Mouse (Mus musculus): ENCODE measurements around the gene Atxn7l3. TPM values are rescaled to one million over a fixed set of nuclear protein-coding genes. Genes with fewer than 3 reads are reported as not detected.
A peak's percentile ranks its signal among the peaks of the same experiment; 100 is the strongest.

Gene Atxn7l3
- polyA plus RNA-seq, 1 experiment from 2014 or later, result 20.8 TPM

DNA sequence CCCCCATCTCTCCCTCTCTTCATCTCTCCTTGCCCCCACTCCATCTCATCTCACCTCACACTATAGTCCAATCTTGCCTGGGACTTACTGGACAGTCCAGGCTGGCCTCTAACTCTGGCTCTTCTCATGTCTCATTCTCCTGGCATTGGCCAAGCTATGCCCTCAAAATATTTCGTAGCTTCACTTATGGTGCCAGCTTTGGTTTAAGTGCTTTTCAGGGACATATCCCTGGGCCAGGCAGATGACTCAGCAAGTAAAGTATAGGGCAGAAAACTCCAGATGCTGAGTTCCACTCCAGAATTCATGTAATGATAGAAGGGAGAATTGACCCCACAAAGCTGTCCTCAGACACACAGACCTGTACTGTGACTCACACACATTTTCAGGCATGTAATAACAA lies 39.8 kb upstream of the Atxn7l3 start:
- Histone ChIP-seq H3K27ac (replicated peaks; ENCODE audit: low read depth, low read length) (no peak overlapping the region), H3K4me3 (ENCODE audit: low read depth, low read length) (no peak overlapping the region), H3K9me3 (ENCODE audit: control insufficient read depth, low read length) (no peaks in the 10 kb centered on the region), H3K4me2 (ENCODE audit: low read depth, low read length) (no peak overlapping the region), H3K36me3 (ENCODE audit: control insufficient read depth, insufficient read depth, low read length) (no peaks in the 10 kb centered on the region), H3K9ac (ENCODE audit: low read depth, low read length) (no peak overlapping the region), H3K4me1 (ENCODE audit: control insufficient read depth, insufficient read depth, low read length) (no peaks in the 10 kb centered on the region), H3K27me3 (replicated peaks; ENCODE audit: control insufficient read depth, insufficient read depth, low read length) (no peaks in the 10 kb centered on the region)
- DNase-seq (ENCODE audit: low spot score) (no peak), ATAC-seq (ENCODE audit: low read depth) (no peak)
- WGBS, result 79% methylated on average over 1 of the region's 1 CpGs

DNA sequence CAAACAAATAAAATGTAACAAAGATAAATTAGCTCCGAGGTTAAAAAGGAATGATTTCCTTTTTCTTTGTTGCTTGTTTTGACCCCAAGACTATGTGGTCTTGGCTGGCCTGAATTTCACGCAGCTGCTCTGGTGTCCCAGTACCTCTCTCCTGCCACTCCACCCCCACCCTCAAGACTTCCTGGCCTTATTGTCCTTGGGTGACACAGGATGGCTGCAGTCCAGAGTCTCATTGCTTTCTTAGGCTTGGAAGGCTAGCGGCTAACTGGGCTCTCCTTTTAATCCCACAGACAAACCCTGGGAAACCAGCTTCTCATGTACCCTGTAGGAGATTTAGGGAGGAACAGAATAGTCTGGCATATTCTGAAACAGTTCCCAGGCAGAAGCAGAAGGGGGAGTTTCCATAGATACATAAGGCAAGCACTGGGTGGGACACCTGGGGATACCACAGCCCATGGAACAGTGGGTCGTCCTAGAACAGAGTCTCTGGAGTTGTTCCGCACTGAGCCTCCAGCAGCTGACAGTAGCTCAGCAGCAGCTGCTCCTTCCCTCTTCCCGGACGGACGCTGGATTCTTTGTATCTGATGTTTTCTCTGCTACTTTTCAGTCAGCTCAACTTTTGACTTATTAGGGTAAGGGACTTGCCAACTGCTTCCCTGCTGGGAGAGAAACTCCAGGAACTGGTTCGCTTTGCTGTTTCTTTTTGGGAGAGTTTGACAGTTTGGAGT lies 38.7 kb upstream of the Atxn7l3 start:
- Histone ChIP-seq H3K27me3 (replicated peaks; ENCODE audit: control insufficient read depth, insufficient read depth, low read length) (no peaks in the 10 kb centered on the region), H3K9ac (ENCODE audit: low read depth, low read length) (0 out of 2 replicates have a peak overlapping the region, but pooled peaks have one; percentile 6), H3K4me3 (ENCODE audit: low read depth, low read length) (no peak overlapping the region), H3K4me2 (ENCODE audit: low read depth, low read length) (no peak overlapping the region), H3K4me1 (ENCODE audit: control insufficient read depth, insufficient read depth, low read length) (no peaks in the 10 kb centered on the region), H3K27ac (replicated peaks; ENCODE audit: low read depth, low read length) (no peak overlapping the region; the same call in 1 of the 2 replicates), H3K36me3 (ENCODE audit: control insufficient read depth, insufficient read depth, low read length) (no peaks in the 10 kb centered on the region), H3K9me3 (ENCODE audit: control insufficient read depth, low read length) (no peaks in the 10 kb centered on the region)
- DNase-seq (ENCODE audit: low spot score) (peak; percentile 57), ATAC-seq (ENCODE audit: low read depth) (no peak)
- WGBS, result 33% methylated on average over 9 of the region's 9 CpGs

DNA sequence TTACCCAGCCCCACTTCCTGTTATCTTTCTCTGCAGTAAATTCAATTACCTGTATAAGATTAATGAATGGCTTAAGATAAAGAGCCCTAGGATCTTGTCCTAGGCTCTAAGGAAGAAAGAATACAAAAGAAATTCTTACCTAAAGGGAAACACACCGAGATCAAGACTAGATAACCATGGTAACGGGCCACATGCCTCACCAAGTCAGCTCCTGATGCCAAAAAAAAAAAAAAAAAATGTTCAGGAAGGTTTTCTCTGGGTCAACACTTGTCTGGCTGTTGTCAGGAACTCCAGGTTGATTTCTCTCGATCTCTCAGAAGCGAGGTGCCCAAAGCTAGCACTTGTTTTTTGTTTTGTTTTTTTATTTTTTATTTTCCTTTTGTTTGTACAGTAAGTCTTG lies 37.6 kb upstream of the Atxn7l3 start:
- no peak overlapping the region for H3K9ac ChIP-seq (ENCODE audit: low read depth, low read length)
- 61% methylated on average over 4 of the region's 4 CpGs for WGBS

DNA sequence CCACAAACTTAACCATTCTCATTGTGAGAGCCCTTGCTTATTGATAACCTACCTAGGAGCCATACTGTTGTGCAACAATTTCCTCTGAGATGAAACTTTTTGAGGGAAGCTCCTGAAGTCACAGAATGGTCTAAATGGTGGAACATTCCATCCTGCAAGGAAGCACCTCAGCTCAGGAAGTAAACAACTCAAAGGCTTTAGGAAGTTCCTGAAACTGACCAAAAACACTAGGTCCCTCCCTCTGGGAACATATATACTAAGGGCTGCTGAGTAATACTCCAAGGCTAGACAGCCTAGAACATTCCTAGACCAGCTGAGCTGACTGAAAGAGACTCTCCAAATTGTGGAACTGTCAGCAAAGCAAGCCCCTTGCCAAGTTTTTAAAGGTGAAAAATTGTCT lies 36.6 kb upstream of the Atxn7l3 start:
- Histone ChIP-seq H3K4me2 (ENCODE audit: low read depth, low read length) (no peak overlapping the region), H3K27me3 (replicated peaks; ENCODE audit: control insufficient read depth, insufficient read depth, low read length) (no peaks in the 10 kb centered on the region), H3K4me3 (ENCODE audit: low read depth, low read length) (no peak overlapping the region), H3K4me1 (ENCODE audit: control insufficient read depth, insufficient read depth, low read length) (no peaks in the 10 kb centered on the region), H3K27ac (replicated peaks; ENCODE audit: low read depth, low read length) (no peak overlapping the region), H3K36me3 (ENCODE audit: control insufficient read depth, insufficient read depth, low read length) (no peaks in the 10 kb centered on the region), H3K9me3 (ENCODE audit: control insufficient read depth, low read length) (no peaks in the 10 kb centered on the region), H3K9ac (ENCODE audit: low read depth, low read length) (no peak overlapping the region)
- DNase-seq (ENCODE audit: low spot score) (no peak), ATAC-seq (ENCODE audit: low read depth) (no peak)

More for the DNA sequence above, 37.6 kb upstream of the Atxn7l3 start:
- no peaks in the 10 kb centered on the region for H3K36me3 ChIP-seq (ENCODE audit: control insufficient read depth, insufficient read depth, low read length)
- H3K9me3 ChIP-seq (ENCODE audit: control insufficient read depth, low read length), result no peaks in the 10 kb centered on the region
- DNase-seq (ENCODE audit: low spot score) (no peak), ATAC-seq (ENCODE audit: low read depth) (no peak)
- H3K27ac ChIP-seq (replicated peaks; ENCODE audit: low read depth, low read length), result no peak overlapping the region
- no peak overlapping the region for H3K4me2 ChIP-seq (ENCODE audit: low read depth, low read length)
- no peaks in the 10 kb centered on the region for H3K4me1 ChIP-seq (ENCODE audit: control insufficient read depth, insufficient read depth, low read length)
- H3K27me3 ChIP-seq (replicated peaks; ENCODE audit: control insufficient read depth, insufficient read depth, low read length), result no peaks in the 10 kb centered on the region
- H3K4me3 ChIP-seq (ENCODE audit: low read depth, low read length), result no peak overlapping the region

GRCm38 (mm10) chr11:102331806-102332205 lies 35.4 kb upstream of the Atxn7l3 start:
- H3K4me3 ChIP-seq (ENCODE audit: low read depth, low read length), result no peak overlapping the region
- no peak overlapping the region for H3K9ac ChIP-seq (ENCODE audit: low read depth, low read length)
- no peaks in the 10 kb centered on the region for H3K9me3 ChIP-seq (ENCODE audit: control insufficient read depth, low read length)
- H3K27me3 ChIP-seq (replicated peaks; ENCODE audit: control insufficient read depth, insufficient read depth, low read length), result no peaks in the 10 kb centered on the region
- no peaks in the 10 kb centered on the region for H3K36me3 ChIP-seq (ENCODE audit: control insufficient read depth, insufficient read depth, low read length)
- DNase-seq (ENCODE audit: low spot score) (no peak), ATAC-seq (ENCODE audit: low read depth) (no peak)
- no peak overlapping the region for H3K4me2 ChIP-seq (ENCODE audit: low read depth, low read length)
- WGBS, result 47% methylated on average over 4 of the region's 4 CpGs
- no peak overlapping the region for H3K27ac ChIP-seq (replicated peaks; ENCODE audit: low read depth, low read length)
- H3K4me1 ChIP-seq (ENCODE audit: control insufficient read depth, insufficient read depth, low read length), result no peaks in the 10 kb centered on the region

- ATAC-seq (ENCODE audit: low read depth), result no peak
- no peak overlapping the region for H3K27ac ChIP-seq (replicated peaks; ENCODE audit: low read depth, low read length)
Measured at GRCm38 (mm10) chr11:102330039-102330438, 33.6 kb upstream of the Atxn7l3 start.

DNA sequence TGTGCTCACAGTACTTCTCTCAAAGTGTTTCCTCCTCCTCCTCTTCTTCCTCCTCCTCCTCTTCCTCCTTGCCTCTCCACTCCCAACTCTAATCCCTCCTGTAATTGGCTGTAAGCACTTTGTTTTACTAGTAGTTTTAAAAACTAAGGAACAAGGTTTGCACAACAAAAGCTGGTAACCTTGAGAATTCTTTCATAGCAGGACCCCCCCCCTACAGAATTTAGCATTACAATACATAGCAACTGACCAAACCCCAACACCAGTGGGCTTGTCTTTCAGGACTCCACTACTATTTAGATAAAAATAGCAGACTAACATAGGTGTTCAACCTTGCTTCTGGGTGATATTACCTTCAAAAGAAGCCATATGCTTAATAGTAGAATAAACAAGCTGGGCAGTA lies 33.1 kb upstream of the Atxn7l3 start:
- H3K4me1 ChIP-seq (ENCODE audit: control insufficient read depth, insufficient read depth, low read length), result no peaks in the 10 kb centered on the region
- no peak overlapping the region for H3K9ac ChIP-seq (ENCODE audit: low read depth, low read length)
- H3K9me3 ChIP-seq (ENCODE audit: control insufficient read depth, low read length), result no peaks in the 10 kb centered on the region
- no peak overlapping the region for H3K4me3 ChIP-seq (ENCODE audit: low read depth, low read length)
- H3K27me3 ChIP-seq (replicated peaks; ENCODE audit: control insufficient read depth, insufficient read depth, low read length), result no peaks in the 10 kb centered on the region
- no peak for ATAC-seq (ENCODE audit: low read depth)
- no peaks in the 10 kb centered on the region for H3K36me3 ChIP-seq (ENCODE audit: control insufficient read depth, insufficient read depth, low read length)
- no peak overlapping the region for H3K27ac ChIP-seq (replicated peaks; ENCODE audit: low read depth, low read length)
- DNase-seq (ENCODE audit: low spot score), result no peak
- no peak overlapping the region for H3K4me2 ChIP-seq (ENCODE audit: low read depth, low read length)

More at GRCm38 (mm10) chr11:102330039-102330438, 33.6 kb upstream of the Atxn7l3 start:
- no peaks in the 10 kb centered on the region for H3K27me3 ChIP-seq (replicated peaks; ENCODE audit: control insufficient read depth, insufficient read depth, low read length)
- no peak overlapping the region for H3K4me2 ChIP-seq (ENCODE audit: low read depth, low read length)
- no peaks in the 10 kb centered on the region for H3K36me3 ChIP-seq (ENCODE audit: control insufficient read depth, insufficient read depth, low read length)
- DNase-seq (ENCODE audit: low spot score), result no peak
- no peak overlapping the region for H3K4me3 ChIP-seq (ENCODE audit: low read depth, low read length)
- 70% methylated on average over 3 of the region's 3 CpGs for WGBS
- H3K9me3 ChIP-seq (ENCODE audit: control insufficient read depth, low read length), result no peaks in the 10 kb centered on the region
- H3K4me1 ChIP-seq (ENCODE audit: control insufficient read depth, insufficient read depth, low read length), result no peaks in the 10 kb centered on the region
- H3K9ac ChIP-seq (ENCODE audit: low read depth, low read length), result no peak overlapping the region

GRCm38 (mm10) chr11:102327839-102328238 lies 31.4 kb upstream of the Atxn7l3 start:
- no peaks in the 10 kb centered on the region for H3K9me3 ChIP-seq (ENCODE audit: control insufficient read depth, low read length)
- H3K4me3 ChIP-seq (ENCODE audit: low read depth, low read length), result no peak overlapping the region
- no peaks in the 10 kb centered on the region for H3K4me1 ChIP-seq (ENCODE audit: control insufficient read depth, insufficient read depth, low read length)
- ATAC-seq (ENCODE audit: low read depth) (no peak), DNase-seq (ENCODE audit: low spot score) (no peak)
- no peaks in the 10 kb centered on the region for H3K36me3 ChIP-seq (ENCODE audit: control insufficient read depth, insufficient read depth, low read length)
- H3K27ac ChIP-seq (replicated peaks; ENCODE audit: low read depth, low read length), result no peak overlapping the region
- WGBS, result 86% methylated on average over 7 of the region's 7 CpGs
- no peaks in the 10 kb centered on the region for H3K27me3 ChIP-seq (replicated peaks; ENCODE audit: control insufficient read depth, insufficient read depth, low read length)
- no peak overlapping the region for H3K9ac ChIP-seq (ENCODE audit: low read depth, low read length)
- no peak overlapping the region for H3K4me2 ChIP-seq (ENCODE audit: low read depth, low read length)

DNA sequence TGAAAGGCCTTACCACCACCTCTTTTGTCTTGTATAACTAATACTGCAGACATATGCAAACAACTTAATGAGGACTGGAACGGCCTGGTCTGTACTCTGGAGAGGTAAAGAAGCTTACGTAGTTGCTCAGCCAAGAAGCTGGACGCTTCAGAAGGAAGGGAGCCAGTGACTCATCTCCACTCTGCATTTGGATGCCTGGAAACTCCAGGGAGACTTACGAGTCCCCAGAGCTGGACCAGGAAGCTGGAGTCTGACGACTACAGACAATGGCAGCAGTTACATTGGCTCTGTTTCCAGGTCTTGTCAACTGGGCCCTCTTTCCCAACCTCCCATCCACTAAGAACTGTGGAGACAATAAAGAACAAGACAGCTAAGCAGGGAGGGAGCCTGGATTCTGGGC lies 30.8 kb upstream of the Atxn7l3 start:
- no peak overlapping the region for H3K9ac ChIP-seq (ENCODE audit: low read depth, low read length)
- H3K27me3 ChIP-seq (replicated peaks; ENCODE audit: control insufficient read depth, insufficient read depth, low read length), result no peaks in the 10 kb centered on the region
- ATAC-seq (ENCODE audit: low read depth), result no peak
- H3K4me1 ChIP-seq (ENCODE audit: control insufficient read depth, insufficient read depth, low read length), result no peaks in the 10 kb centered on the region
- H3K27ac ChIP-seq (replicated peaks; ENCODE audit: low read depth, low read length), result no peak overlapping the region
- no peak overlapping the region for H3K4me3 ChIP-seq (ENCODE audit: low read depth, low read length)
- H3K36me3 ChIP-seq (ENCODE audit: control insufficient read depth, insufficient read depth, low read length), result no peaks in the 10 kb centered on the region
- no peak overlapping the region for H3K4me2 ChIP-seq (ENCODE audit: low read depth, low read length)
- no peaks in the 10 kb centered on the region for H3K9me3 ChIP-seq (ENCODE audit: control insufficient read depth, low read length)
- DNase-seq (ENCODE audit: low spot score), result no peak
- 59% methylated on average over 5 of the region's 5 CpGs for WGBS

All from embryonic facial prominence, embryonic 14.5 days (tissue).